Mouse (Mus musculus) intestine, postnatal 0 days (tissue): ENCODE data around the gene Atf5. TPM values are rescaled to one million over a fixed set of nuclear protein-coding genes. Genes with fewer than 3 reads are reported as not detected.

ENCODE experiments used
- ATAC-seq: fragments of 200-750 bp; cut with Nextera tagmentation; 2 replicates; pipeline ENCODE4 v1.8.0; 2017; ENCODE audit warnings: mild to moderate bottlenecking, moderate TSS enrichment, moderate library complexity
- H3K27ac ChIP-seq: fragments of 300-500 bp; sonication (generic); 2 replicates; pipeline ENCODE4 v1.5.1; 2014; ENCODE audit warnings: mild to moderate bottlenecking, low read depth, low read length, moderate library complexity
- H3K27me3 ChIP-seq: fragments of 300-500 bp; sonication (generic); replicated peaks from 2 replicates; pipeline ENCODE4 v1.6.1; 2014; ENCODE audit warnings: low read length, mixed read lengths; ENCODE audit not compliant: control insufficient read depth, insufficient read depth
- H3K36me3 ChIP-seq: fragments of 300-500 bp; sonication (generic); 2 replicates; pipeline ENCODE4 v1.6.1; 2014; ENCODE audit warnings: mild to moderate bottlenecking, moderate library complexity; ENCODE audit not compliant: control insufficient read depth, insufficient read depth
- H3K4me1 ChIP-seq: fragments of 300-500 bp; sonication (generic); replicated peaks from 2 replicates; pipeline ENCODE4 v1.6.1; 2014; ENCODE audit warnings: antibody characterized with exemption, low read length, mixed read lengths; ENCODE audit not compliant: control insufficient read depth, insufficient read depth
- H3K4me2 ChIP-seq: fragments of 300-500 bp; sonication (generic); replicated peaks from 2 replicates; pipeline ENCODE4 v1.6.1; 2014; ENCODE audit warnings: low read depth, mild to moderate bottlenecking, moderate library complexity
- H3K4me3 ChIP-seq: fragments of 300-500 bp; sonication (generic); 2 replicates; pipeline ENCODE4 v1.5.1; 2014; ENCODE audit warnings: low read depth, low read length
- H3K9ac ChIP-seq: fragments of 300-500 bp; sonication (generic); 2 replicates; pipeline ENCODE4 v1.6.1; 2014; ENCODE audit warnings: mild to moderate bottlenecking, low read depth, low read length
- H3K9me3 ChIP-seq: fragments of 300-500 bp; sonication (generic); 2 replicates; pipeline ENCODE4 v1.6.1; 2016; ENCODE audit warnings: mixed run types; ENCODE audit not compliant: control insufficient read depth
- CTCF ChIP-seq: sonication (generic); IDR thresholded peaks from 2 replicates; pipeline ENCODE4 v1.5.1; 2016; ENCODE audit warnings: low read depth, mild to moderate bottlenecking, control low read depth, antibody characterized with exemption, moderate library complexity
- WGBS: fragments of 180-500 bp; shearing (Covaris S2); extraction: QIAGEN DNeasy Blood & Tissue Kit; methylation state at CpG from one replicate; pipeline ENCODE4 v1.1.7; 2014; 5-methylcytosine and 5-hydroxymethylcytosine counted together
- polyA plus RNA-seq: library from polyadenylated mRNA; unstranded; fragments of >200 nt; fragmentation: Nextera tagmentation; extraction: Ambion mirVana; gene quantifications from 2 replicates; pipeline ENCODE4 v1.2.1, GENCODE M21; 2015

The Atf5 gene
- polyA plus RNA-seq, 1 experiment from 2014 or later: 6.6 TPM

- Histone ChIP-seq H3K27me3 (no peaks in the 10 kb centered on the region), H3K9ac (no peak overlapping the region), H3K4me1 (peaks cover 7% of the 10 kb centered on the region), H3K4me3 (no peak overlapping the region), H3K9me3 (no peaks in the 10 kb centered on the region), H3K27ac (no peak overlapping the region), H3K36me3 (peaks cover 32% of the 10 kb centered on the region), H3K4me2 (no peak overlapping the region)
- 91% methylated on average over 4 of the region's 4 CpGs for WGBS
- ATAC-seq: no peak
- no peak for TF ChIP-seq CTCF
Observed at GRCm38 (mm10) chr7:44814423-44814822, 2.0 kb downstream of the Atf5 start.

GRCm38 (mm10) chr7:44813985-44814384, 2.5 kb downstream of the Atf5 start:
- H3K4me2 ChIP-seq: no peak overlapping the region
- no peak overlapping the region for H3K4me3 ChIP-seq
- H3K9ac ChIP-seq: no peak overlapping the region
- peaks cover 32% of the 10 kb centered on the region for H3K36me3 ChIP-seq
- no peaks in the 10 kb centered on the region for H3K9me3 ChIP-seq
- no peak for TF ChIP-seq CTCF
- WGBS: 90% methylated on average over 3 of the region's 3 CpGs
- H3K4me1 ChIP-seq: peaks cover 7% of the 10 kb centered on the region
- no peak overlapping the region for H3K27ac ChIP-seq
- H3K27me3 ChIP-seq: no peaks in the 10 kb centered on the region
- no peak for ATAC-seq

- no peak overlapping the region for H3K27ac ChIP-seq
- ATAC-seq: no peak
- H3K36me3 ChIP-seq: peaks cover 32% of the 10 kb centered on the region
- H3K27me3 ChIP-seq: no peaks in the 10 kb centered on the region
- H3K4me1 ChIP-seq: peaks cover 6% of the 10 kb centered on the region
- no peak overlapping the region for H3K9ac ChIP-seq
- no peak overlapping the region for H3K4me3 ChIP-seq
- no peak for TF ChIP-seq CTCF
- H3K9me3 ChIP-seq: no peaks in the 10 kb centered on the region
- no peak overlapping the region for H3K4me2 ChIP-seq
- WGBS: 89% methylated on average over 20 of the region's 20 CpGs
Observed at GRCm38 (mm10) chr7:44812651-44813325, 3.7 kb downstream of the Atf5 start.

- Histone ChIP-seq H3K4me2 (no peak overlapping the region), H3K36me3 (peaks cover 32% of the 10 kb centered on the region), H3K27ac (no peak overlapping the region), H3K4me1 (no peaks in the 10 kb centered on the region), H3K4me3 (no peak overlapping the region), H3K9me3 (no peaks in the 10 kb centered on the region), H3K27me3 (no peaks in the 10 kb centered on the region), H3K9ac (no peak overlapping the region)
- WGBS: 85% methylated on average over 7 of the region's 7 CpGs
- ATAC-seq: no peak
- no peak for TF ChIP-seq CTCF
Observed at GRCm38 (mm10) chr7:44810819-44811557, 5.5 kb downstream of the Atf5 start.

GRCm38 (mm10) chr7:44810365-44810764, 6.1 kb downstream of the Atf5 start:
- no peaks in the 10 kb centered on the region for H3K27me3 ChIP-seq
- no peaks in the 10 kb centered on the region for H3K4me1 ChIP-seq
- 80% methylated on average over 4 of the region's 4 CpGs for WGBS
- H3K4me3 ChIP-seq: no peak overlapping the region
- TF ChIP-seq CTCF: no peak
- no peaks in the 10 kb centered on the region for H3K9me3 ChIP-seq
- no peak overlapping the region for H3K4me2 ChIP-seq
- H3K36me3 ChIP-seq: peaks cover 32% of the 10 kb centered on the region
- no peak overlapping the region for H3K9ac ChIP-seq
- ATAC-seq: no peak
- no peak overlapping the region for H3K27ac ChIP-seq

- Histone ChIP-seq H3K36me3 (peaks cover 32% of the 10 kb centered on the region), H3K4me1 (no peaks in the 10 kb centered on the region), H3K27ac (no peak overlapping the region), H3K27me3 (no peaks in the 10 kb centered on the region), H3K4me2 (no peak overlapping the region), H3K9me3 (no peaks in the 10 kb centered on the region), H3K4me3 (no peak overlapping the region), H3K9ac (no peak overlapping the region)
- no peak for ATAC-seq
- 89% methylated on average over 3 of the region's 3 CpGs for WGBS
- TF ChIP-seq CTCF: no peak
Observed at GRCm38 (mm10) chr7:44809466-44809865, 7.0 kb downstream of the Atf5 start.
